Mouse (Mus musculus) urinary bladder, postnatal 10 days (tissue): ENCODE data around the gene Mrps15.
"Not testable (repeated sequence)": the region's sequence is repeated elsewhere in the genome, so short reads cannot be mapped to it uniquely, and the experiment has no call there.

Source experiments
- DNase-seq: peaks from one replicate; pipeline ENCODE4 v3.0.0; 2022; ENCODE audit warnings: low spot score

Mrps15 gene

GRCm38 (mm10) chr4:126077833-126078232, 31.1 kb downstream of the Mrps15 start:
- no peak for DNase-seq

GRCm38 (mm10) chr4:126079266-126079665, 32.5 kb downstream of the Mrps15 start:
- DNase-seq, result no peak

- no peak for DNase-seq
Measured at GRCm38 (mm10) chr4:126081601-126082000, 34.9 kb downstream of the Mrps15 start.

- no peak for DNase-seq
Measured at GRCm38 (mm10) chr4:126083021-126083420, 36.3 kb downstream of the Mrps15 start.

- DNase-seq, result no peak
Measured at GRCm38 (mm10) chr4:126084382-126084781, 37.7 kb downstream of the Mrps15 start.

GRCm38 (mm10) chr4:126085996-126086576, 39.4 kb downstream of the Mrps15 start:
- peak; percentile 50 for DNase-seq

- no peak for DNase-seq
Measured at GRCm38 (mm10) chr4:126090101-126090847, 43.5 kb downstream of the Mrps15 start.

- DNase-seq, result no peak
Measured at GRCm38 (mm10) chr4:126090848-126091124, 44.1 kb downstream of the Mrps15 start.

GRCm38 (mm10) chr4:126091873-126092272, 45.1 kb downstream of the Mrps15 start:
- no peak for DNase-seq

GRCm38 (mm10) chr4:126095622-126096430, 49.1 kb downstream of the Mrps15 start:
- not testable (repeated sequence) for DNase-seq

- peak; percentile 81 for DNase-seq
Measured at GRCm38 (mm10) chr4:126096464-126097111, 49.9 kb downstream of the Mrps15 start, which contains the start of gene Lsm10. Lsm10 (plus strand) TSS chr4:126096623.

- no peak for DNase-seq
Measured at GRCm38 (mm10) chr4:126097711-126098253, 51.1 kb downstream of the Mrps15 start.

GRCm38 (mm10) chr4:126099365-126099764, 52.6 kb downstream of the Mrps15 start:
- DNase-seq, result no peak

- no peak for DNase-seq
Measured at GRCm38 (mm10) chr4:126100764-126101163, 54.0 kb downstream of the Mrps15 start.

- no peak for DNase-seq
Measured at GRCm38 (mm10) chr4:126102061-126102841, 55.5 kb downstream of the Mrps15 start.

- DNase-seq, result peak; percentile 65
Measured at GRCm38 (mm10) chr4:126103057-126103581, 56.4 kb downstream of the Mrps15 start.

GRCm38 (mm10) chr4:126103590-126104068, 56.9 kb downstream of the Mrps15 start, which contains the start of gene Stk40:
Stk40 (plus strand) TSS chr4:126103957.
- peak; percentile 86 for DNase-seq

GRCm38 (mm10) chr4:126104261-126105075, 57.7 kb downstream of the Mrps15 start:
- no peak for DNase-seq
